Mouse (Mus musculus): ENCODE results near the gene Gm20547.
"Not testable (repeated sequence)": the region's sequence is repeated elsewhere in the genome, so short reads cannot be mapped to it uniquely, and the experiment has no call there.

The Gm20547 gene

DNA sequence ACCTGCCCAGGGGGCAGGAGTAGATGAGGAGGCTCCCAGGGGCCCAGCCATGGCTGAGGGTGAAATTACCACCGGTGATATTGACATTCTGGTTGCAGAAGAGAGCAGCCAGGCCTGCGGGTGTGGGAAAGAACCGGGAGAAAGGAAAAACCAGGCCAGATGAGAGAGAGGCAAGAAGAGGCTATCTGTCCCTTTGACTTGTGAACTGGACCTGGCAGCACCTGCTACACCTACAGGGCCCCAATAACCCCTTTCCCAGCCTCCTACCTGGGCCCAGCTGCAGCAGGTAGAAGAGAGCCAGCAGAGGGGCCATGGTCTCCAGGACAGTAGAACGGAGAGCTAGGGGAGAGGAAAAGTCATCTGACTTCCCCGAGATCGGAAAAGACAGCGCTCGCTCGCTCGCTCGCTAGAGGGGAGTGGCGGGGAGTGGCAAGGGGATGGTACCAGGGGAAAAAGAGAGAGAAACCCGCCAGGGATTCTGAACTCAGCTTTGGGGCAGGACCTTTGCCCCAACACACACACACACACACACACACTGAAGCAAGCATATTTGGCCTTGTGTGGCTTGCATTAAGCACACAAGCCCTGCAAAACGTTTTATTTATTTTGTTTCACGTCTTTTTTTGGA, at the start of gene Gm20547:
TSS of gene Gm20547 (minus strand) at position 360 of the 628 bp plus-strand sequence.
- in situ Hi-C loops (cut with MboI; ENCODE audit: low sequenced_read_pairs), result no loop called here

DNA sequence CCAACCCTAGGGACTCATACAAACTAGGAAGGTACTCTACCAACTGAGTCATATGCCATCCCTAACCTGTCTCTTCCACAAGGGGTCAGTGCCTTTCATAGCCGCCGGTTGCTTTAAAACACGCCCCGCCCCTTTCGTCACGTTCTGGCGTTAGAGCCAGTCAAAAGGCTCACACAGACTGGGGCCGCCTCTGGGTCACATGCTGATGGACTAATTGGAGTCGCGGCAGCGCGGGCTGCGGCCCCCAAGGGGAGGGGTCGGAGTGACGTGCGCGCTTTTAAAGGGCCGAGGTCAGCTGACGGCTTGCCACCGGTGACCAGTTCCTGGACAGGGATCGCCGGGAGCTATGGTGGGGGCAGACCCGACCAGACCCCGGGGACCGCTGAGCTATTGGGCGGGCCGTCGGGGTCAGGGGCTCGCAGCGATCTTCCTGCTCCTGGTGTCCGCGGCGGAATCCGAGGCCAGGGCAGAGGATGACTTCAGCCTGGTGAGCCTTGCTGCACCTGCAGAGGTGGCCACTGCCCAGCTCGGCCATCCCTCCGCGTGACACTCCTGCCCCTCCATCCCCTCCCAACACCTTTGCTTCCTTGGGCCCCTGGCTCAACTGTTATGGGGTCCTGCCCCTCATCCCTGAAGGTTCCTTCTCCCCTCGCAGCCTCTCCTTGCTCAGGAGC, 49.4 kb upstream of the Gm20547 start, which contains the start of gene Neu1:
TSS of gene Neu1 (plus strand) at position 193 of the 674 bp plus-strand sequence.
- in situ Hi-C loops (cut with MboI; ENCODE audit: low sequenced_read_pairs), result no loop called here

DNA sequence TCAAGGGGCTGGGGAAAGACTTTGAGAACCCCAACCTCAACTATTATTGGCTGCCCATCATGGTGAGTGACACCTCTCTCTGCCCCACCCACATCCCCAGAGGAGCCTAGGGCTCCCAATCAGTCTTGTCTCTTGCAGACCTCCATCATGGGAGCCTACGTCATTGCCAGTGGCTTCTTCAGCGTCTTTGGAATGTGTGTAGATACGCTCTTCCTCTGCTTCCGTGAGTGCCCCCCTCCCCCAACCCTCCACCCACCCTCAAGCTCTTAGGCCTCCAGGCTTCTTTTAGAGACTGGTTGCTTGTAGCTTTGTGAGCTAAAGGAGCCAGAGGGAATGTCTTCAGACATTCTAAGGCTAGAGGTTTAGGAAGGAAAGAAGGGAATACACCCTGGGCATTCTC, 47.0 kb upstream of the Gm20547 start:
- in situ Hi-C loops (cut with MboI; ENCODE audit: low sequenced_read_pairs), result no loop called here

DNA sequence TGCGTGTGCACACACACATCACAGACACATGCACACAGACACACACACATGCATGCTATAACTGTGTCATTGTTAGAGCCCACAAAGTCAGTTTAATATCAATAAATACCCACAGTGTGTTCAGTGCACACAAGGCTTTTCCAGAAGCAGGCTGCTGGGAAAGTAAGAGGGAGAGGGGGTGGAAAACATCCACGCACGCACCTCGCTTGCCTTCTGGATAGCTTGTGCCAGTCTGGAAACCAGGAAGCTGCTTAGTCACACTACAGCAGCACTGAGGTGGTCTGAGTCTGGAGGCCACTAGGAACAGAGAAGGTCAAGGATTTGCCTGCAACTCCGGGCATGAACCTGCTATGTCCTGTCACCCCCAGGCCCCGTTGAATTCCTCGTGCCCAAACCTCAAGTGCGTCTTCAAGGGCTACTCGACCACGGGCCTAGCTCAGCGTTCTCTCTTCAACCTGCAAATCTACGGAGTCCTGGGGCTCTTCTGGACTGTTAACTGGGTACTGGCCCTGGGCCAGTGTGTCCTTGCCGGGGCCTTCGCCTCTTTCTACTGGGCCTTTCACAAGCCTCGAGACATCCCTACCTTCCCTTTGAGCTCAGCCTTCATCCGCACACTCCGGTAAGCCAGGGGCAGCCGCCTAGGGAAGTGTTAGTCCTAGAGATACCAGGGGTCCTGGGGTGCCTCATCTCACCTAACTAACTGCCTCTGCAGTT, 45.6 kb upstream of the Gm20547 start:
- in situ Hi-C loops (cut with MboI; ENCODE audit: low sequenced_read_pairs), result no loop called here

DNA sequence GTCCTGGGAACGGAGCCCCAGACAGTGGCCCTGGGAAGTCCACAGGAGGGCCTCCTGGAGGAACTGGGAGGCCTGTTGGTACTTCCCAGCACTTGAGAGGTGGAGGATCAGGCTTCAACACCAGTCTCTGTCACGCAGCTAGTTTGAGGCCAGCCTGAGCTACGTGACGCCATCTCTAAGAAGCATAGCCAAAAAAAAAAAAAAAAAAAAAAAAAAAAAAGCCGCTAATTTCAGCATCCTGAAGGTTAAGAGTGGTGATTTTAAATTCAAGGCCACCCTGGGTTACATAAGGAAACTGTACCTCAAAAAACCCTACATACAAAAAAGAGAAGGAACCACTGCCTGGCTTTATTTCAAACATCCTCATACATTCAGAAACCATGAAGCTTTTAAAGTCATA, 42.4 kb upstream of the Gm20547 start:
- in situ Hi-C loops (cut with MboI; ENCODE audit: low sequenced_read_pairs), result no loop called here

DNA sequence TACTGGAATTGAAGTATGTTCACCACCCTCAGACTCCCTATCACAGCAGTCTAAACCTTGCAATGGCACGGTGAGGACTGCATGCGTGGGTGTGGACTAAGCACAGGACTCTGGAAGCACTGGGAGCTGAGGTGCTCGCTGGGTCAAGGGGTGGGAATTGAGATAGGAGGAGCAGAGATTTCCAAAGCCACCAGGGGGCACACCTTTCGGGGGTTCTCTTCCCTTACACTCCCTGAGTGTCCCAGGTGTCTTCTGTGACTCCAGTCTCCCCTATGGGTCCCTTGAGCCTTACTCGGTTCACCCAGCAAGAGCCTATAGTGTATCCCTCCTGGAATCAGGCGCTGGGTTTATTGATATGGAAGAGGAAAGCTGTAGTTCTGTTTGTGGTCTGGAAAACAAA, 41.1 kb upstream of the Gm20547 start:
- in situ Hi-C loops (cut with MboI; ENCODE audit: low sequenced_read_pairs), result no loop called here

DNA sequence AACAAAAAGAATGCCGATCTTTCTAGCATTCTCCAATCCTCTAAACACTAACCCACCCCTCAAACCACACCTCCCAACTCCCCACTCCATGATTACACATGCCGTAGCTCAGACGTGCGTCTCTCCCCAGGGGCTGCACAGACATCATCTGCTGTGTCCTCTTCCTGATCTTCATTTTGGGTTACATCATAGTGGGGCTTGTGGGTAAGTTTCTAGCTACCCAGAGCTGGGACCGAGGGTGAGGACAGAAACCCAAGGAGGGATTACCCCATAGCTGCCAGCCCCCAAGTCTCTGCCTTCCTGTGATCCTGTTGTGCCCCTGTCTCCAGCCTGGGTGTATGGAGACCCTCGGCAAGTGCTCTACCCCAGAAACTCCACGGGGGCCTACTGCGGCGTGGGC, 35.3 kb upstream of the Gm20547 start:
- in situ Hi-C loops (cut with MboI; ENCODE audit: low sequenced_read_pairs), result no loop called here

DNA sequence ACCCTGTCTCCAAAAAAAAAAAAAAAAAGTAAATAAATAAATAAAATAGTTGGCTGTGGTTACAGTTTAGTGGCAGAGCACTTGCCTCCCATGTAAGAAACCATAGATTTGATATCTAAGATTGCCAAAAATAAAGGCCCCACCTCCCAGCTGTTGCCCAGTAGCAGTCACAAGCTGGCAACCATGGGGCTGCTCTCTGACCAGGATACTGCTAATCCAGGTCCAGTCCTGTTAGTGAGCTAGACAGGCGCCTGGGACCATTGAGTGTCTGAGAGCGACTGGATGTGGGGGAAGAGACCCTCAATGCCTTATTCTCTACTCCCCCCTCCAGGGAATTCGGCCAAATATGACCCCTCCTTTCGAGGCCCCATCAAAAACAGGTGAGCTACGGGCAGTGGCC, 34.5 kb upstream of the Gm20547 start:
- in situ Hi-C loops (cut with MboI; ENCODE audit: low sequenced_read_pairs), result no loop called here

DNA sequence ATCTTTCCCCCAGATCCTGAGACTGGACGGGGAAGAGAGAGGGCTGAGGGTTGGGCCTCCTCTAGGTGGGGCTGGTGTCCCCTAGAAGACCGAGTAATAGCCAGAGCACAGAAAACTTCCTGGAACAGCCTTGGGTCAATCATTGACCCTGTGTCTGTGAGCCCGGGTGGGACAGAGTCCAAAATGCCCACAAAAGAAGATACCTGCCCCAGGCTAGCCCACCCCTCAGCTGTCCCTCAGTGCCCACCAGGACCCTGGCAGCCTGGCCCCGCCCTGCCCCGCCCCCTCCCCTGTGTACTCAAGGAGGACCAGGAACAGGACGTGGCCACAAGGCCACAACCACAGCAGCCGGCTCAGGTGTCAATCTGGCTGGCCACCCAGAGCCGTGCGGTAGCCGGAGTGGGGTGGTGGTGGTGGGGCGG, 33.6 kb upstream of the Gm20547 start:
- in situ Hi-C loops (cut with MboI; ENCODE audit: low sequenced_read_pairs), result no loop called here

DNA sequence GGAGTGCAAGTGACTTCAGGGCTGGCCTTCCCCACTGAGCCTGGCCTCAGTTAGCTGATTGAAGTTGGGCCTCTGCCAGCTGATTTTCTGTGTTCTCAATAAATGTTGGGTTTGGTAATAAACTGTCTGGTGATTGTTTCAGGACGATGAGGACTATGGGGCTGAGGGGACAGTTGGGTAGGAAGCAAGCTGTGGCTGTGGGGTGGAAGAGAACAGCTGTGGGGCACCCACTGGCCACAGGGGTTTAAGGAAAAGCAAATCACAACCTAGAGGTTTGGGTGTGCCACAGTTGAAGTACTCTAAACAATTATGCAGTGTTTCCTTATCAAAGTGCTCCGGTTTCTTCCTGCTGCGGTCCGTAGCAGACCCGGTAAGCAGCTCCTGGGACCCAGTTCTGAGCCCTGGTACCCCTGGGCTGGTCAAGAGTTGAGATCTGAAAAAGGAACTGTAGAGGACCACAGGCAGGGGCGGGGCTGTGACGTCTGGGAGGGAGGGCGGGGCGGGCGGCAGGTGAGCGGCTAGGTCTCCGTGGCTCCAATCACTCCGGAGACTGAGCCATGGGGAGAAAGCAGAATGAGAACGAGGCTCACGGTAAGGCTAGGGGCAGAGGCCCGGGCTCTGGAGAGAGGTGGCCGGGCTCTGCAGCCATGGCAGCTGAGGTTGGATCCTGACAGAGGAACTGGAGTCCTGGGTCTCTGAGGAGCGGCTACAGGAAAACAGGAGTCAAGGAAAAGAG, 32.3 kb upstream of the Gm20547 start, which contains the start of gene Slc44a4:
TSS of gene Slc44a4 (plus strand) at position 537 of the 736 bp plus-strand sequence.
- in situ Hi-C loops (cut with MboI; ENCODE audit: low sequenced_read_pairs), result no loop called here

DNA sequence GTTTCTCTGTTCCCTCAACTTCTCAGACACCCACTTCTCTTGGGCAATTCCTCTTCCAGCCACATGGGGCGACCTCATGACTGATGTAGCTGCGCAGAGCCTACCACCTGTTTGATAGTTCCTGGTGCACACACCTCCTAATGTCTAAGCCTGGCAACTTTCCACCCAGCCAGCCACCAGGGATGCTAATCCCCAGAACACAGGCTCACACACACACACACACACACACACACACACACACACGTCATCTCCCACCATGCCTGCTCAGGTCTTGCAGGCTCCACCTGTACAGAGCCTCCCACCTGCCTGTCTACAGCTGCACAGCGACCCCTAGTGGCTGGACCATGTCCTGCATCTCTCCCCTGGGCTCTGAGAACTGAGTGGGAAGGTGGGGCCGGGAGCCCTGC, 30.1 kb upstream of the Gm20547 start:
- in situ Hi-C loops (cut with MboI; ENCODE audit: low sequenced_read_pairs), result no loop called here

DNA sequence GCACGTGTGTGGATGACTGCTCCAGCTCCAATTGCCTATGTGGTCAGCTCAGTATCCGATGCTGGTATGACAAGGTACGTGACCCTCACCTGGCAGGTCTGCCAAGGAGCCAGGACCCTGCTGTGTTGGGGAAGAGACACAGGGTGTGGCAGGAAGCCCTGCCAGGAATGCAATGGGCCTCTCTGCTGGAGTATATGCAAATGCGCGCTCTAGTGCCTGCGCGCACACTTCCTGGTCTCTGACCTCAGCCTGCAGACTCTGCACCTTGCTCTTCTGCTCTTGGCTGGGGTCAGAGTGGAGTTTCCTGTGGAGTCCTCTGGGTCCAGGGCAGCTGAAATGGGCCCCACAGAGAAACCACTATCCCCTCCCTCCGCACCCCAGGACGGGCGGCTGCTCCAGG, 29.1 kb upstream of the Gm20547 start:
- in situ Hi-C loops (cut with MboI; ENCODE audit: low sequenced_read_pairs), result no loop called here

DNA sequence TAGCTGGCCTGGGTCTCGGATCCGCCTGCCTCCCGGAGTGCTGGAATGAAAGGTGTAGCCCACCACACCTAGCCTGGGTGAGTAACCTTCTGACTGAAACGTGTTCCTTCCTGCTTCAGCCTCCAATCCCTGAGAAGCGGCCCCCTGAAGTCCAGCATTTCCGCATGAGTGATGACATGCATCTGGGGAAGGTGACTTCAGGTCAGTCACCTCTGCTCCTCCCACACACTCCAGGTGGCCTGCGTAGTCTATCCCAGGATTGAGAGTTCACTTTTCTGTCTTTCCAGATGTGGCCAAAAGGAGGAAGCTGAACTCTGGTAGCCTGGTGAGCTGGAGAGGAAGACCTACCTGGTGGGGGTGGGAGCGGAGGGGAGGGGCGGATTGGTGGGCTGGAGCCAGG, 21.1 kb upstream of the Gm20547 start:
- in situ Hi-C loops (cut with MboI; ENCODE audit: low sequenced_read_pairs), result no loop called here

DNA sequence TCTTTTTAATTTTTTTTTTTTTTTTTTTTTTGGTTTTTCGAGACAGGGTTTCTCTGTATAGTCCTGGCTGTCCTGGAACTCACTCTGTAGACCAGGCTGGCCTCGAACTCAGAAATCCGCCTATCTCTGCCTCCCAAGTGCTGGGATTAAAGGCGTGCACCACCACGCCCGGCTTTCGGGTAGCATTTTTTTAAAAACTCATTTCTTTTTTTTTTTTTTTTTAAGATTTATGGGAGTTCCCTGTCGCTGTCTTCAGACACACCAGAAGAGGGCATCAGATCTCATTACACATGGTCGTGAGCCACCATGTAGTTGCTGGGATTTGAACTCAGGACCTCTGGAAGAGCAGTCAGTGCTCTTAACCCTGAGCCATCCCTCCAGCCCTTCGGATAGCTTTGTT, 20.1 kb upstream of the Gm20547 start:
- in situ Hi-C loops (cut with MboI; ENCODE audit: low sequenced_read_pairs), result not testable (repeated sequence)

DNA sequence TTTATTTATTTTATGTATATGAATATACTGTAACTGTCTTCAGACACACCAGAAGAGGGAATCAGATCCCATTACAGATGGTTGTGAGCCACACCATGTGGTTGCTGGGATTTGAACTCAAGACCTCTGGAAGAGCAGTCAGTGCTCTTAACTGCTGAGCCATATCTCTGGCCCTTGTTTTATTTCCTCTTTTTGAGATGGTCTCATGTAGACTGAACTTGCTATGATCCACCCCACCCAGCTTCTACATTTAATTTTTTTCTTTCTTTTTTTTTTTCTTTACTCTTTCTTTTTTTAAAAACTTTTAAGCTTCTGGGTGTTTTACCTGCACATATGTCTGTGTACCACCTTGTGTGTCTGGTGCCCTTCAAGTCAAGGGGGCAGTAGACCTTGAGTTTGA, 19.0 kb upstream of the Gm20547 start:
- in situ Hi-C loops (cut with MboI; ENCODE audit: low sequenced_read_pairs), result not testable (repeated sequence)

DNA sequence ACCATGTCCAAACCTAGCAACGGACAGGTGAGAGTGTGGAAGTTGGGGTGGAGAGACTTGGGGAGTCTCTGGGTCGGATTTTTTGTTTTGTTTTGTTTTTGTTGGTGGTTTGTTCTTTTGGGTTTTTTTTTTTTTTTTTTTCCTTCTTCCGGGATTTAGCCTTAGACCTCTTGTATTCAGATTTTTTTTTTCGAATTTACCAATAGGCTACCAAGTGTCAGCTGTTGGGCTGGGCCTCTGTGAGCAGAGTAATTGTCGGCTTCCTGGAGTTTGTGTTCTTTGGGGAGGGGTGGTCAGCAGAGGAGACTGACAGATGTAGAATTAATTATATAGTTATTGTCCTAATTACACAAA, 18.0 kb upstream of the Gm20547 start:
- in situ Hi-C loops (cut with MboI; ENCODE audit: low sequenced_read_pairs), result no loop called here

DNA sequence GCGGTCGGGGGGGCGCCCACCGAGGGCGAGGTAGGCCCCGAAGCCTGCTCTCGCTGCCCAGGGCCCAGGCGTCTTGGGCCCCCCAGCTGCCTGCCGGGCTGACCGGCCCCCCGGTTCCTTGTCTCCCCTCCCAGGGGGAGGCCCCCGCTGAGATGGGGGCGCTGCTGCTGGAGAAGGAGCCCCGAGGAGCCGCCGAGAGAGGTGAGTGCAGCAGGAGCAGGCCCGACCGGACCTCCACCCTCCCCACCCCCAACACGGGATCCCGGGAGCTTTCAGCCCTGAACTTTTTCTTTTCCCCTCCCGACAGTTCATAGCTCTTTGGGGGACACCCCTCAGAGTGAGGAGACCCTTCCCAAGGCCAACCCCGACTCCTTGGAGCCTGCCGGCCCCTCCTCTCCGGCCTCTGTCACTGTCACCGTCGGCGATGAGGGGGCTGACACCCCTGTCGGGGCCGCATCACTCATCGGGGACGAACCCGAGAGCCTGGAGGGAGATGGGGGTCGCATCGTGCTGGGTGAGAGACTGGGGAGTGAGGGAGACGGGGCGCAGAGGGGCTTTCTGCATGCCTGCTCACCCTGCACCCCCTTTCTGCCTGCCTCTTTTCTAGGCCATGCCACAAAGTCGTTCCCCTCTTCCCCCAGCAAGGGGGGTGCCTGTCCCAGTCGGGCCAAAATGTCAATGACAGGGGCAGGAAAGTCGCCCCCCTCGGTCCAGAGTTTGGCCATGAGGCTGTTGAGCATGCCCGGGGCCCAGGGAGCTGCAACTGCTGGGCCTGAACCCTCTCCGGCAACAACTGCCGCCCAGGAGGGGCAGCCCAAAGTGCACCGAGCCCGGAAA, 17.4 kb upstream of the Gm20547 start:
- in situ Hi-C loops (cut with MboI; ENCODE audit: low sequenced_read_pairs), result no loop called here

DNA sequence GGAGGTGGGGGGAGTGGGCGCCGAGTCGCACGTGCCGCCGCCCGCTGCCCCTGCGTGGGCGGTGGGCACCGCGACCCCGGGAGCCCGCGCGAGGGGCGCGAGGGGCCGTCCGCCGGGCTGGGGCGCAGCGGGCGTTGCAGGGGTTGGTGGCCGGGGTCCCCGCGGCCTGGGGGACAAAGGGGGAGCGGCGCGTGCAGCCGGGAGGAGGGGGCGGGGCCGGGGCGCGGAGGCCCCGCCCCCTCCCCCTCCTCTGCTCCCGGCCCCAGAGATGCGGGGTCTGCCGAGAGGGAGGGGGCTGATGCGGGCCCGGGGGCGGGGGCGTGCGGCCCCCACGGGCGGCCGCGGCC, 16.8 kb upstream of the Gm20547 start:
- in situ Hi-C loops (cut with MboI; ENCODE audit: low sequenced_read_pairs), result no loop called here

DNA sequence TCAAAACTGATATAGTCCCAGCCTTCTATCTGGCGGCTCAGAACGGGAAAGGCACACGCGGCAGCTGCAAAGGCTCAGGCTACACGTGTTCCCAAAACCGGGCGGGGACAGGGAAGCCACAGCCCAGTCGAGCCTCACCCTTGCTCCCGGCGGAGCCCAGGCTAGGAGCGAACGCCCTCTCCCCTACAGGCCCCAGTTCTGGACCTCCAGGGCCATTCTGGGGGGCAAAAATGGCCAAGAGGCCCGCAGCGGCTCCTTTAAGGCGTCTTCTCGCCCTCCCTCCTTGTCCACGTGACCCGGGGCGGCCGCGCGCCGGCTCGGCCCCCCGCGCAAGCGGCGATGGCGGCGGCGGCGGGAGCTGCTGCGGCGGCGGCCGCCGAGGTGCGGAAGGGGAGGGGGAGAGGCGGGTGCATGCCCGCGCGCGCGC, 16.3 kb upstream of the Gm20547 start, which contains the start of the genes C2 and Ehmt2:
TSS of gene C2 (minus strand) at position 106 of the 427 bp plus-strand sequence.
TSS of gene Ehmt2 (plus strand) at position 310 of the 427 bp plus-strand sequence.
- in situ Hi-C loops (cut with MboI; ENCODE audit: low sequenced_read_pairs), result no loop called here

DNA sequence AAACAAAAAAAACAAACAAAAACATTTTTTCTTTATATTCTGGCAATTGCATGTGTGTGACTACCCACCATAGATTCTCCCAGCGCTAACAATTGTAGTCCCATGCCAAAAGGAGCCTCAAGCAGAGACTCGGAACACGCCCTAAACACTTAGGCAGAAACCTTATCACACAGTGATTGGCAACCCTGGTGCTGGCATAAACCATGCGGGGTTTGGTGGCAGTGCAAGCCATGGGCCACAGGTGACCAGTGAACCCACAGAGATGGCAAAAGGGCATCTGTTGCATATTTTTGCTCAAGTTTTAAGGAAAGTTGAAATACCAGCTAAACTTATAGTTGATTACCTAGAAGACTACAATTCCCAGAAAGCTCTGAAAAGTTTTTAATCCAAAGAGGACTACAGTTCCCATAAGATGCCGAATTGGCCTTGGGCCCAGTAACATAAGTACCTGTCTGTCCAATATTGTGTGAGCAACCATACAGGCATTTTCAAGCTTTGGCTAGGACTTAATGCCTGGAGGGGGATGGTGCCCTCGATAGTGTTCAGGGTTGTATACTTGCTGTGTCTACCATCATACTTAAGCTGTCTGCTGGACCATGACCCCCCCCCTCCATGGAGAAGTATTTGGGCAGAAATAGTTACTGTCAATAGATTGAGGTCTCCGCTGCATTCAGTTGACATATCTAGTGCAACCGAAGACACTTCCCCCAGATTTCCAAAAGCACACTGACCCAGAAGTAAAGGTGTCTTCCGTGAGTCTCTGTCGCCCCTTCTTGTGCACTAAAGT, 15.7 kb upstream of the Gm20547 start:
- in situ Hi-C loops (cut with MboI; ENCODE audit: low sequenced_read_pairs), result no loop called here
